Mouse (Mus musculus): Measurements from ENCODE around the gene Eif2b4. TPM values are rescaled to one million over a fixed set of nuclear protein-coding genes. Genes with fewer than 3 reads are reported as not detected.

Eif2b4 gene
- polyA plus RNA-seq, 2 experiments, result 49.3 to 67.5 TPM

DNA sequence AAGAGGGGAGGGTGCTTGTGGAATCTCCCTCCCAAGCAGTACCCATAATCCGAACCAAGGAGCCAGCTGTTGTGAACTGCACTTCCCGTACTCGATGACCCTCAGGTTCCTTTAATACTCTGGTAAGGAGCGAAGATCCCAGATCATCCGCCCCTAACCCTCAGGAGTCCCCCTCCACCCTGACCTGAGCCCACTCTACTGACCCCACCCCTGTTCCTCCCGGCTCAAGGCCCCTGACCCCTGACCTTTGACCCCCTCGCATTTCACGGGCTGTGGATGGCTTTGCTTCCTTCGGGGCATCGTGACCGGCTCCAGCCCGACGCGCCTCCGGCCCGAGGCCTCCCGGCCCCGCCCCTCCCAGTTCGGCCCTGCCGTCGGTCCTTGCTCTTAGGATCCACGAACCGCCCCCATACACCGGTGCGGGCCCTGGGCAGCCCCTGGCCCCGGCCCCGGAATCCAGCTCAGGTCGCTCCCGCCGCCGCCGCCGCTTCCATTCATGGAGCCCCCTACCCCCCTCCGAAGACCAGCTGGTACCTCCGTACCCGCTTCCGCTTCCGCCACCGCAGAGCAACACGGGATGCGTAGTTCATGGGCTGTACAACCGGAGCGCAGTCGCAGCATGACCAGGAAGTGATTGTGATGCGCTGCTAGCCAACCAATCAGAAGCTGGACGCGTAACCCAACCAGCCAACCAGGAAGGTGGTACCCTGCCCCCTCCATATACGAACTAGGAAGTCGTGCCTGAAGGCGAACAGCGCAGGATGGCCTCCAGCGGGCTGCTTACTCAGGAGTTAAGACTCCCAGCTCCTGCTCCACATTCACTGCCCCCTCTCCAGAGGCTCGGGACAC lies 8.7 kb upstream of the Eif2b4 start, which contains the start of gene Zfp513:
TSS of gene Zfp513 (minus strand) at position 562 of the 849 bp plus-strand sequence.
- Histone ChIP-seq H3K27me3 (ENCODE audit: control insufficient read depth, insufficient read depth, low read length) (no peaks in the 10 kb centered on the region), H3K4me2 (replicated peaks; ENCODE audit: low read depth, low read length, severe bottlenecking) (peak within 1 kb of the TSS; percentile 62), H3K36me3 (ENCODE audit: control insufficient read depth, insufficient read depth, low read length) (peaks cover 79% of the 10 kb centered on the region), H3K9ac (ENCODE audit: low read depth, low read length, severe bottlenecking) (peak within 1 kb of the TSS; percentile 77), H3K4me3 (replicated peaks; ENCODE audit: low read length) (peak within 1 kb of the TSS; percentile 73), H3K9me3 (ENCODE audit: control insufficient read depth, low read length) (peaks cover 4% of the 10 kb centered on the region), H3K27ac (replicated peaks; ENCODE audit: low read depth, low read length) (peak within 1 kb of the TSS; percentile 67), H3K4me1 (ENCODE audit: control insufficient read depth, insufficient read depth, low read length) (peaks cover 9% of the 10 kb centered on the region)
- ATAC-seq (ENCODE audit: low FRiP score, low read depth) (peak; percentile 97), DNase-seq (ENCODE audit: low spot score) (peak; percentile 100)
- TF ChIP-seq POLR2A (IDR thresholded peaks at IDR 0.05; ENCODE audit: borderline replicate concordance, extremely low read depth, insufficient read depth, insufficient read length), result peak; percentile 49; the same call in 1 of the 2 replicates
- WGBS, result under 1% methylated on average over 52 of the region's 53 CpGs

DNA sequence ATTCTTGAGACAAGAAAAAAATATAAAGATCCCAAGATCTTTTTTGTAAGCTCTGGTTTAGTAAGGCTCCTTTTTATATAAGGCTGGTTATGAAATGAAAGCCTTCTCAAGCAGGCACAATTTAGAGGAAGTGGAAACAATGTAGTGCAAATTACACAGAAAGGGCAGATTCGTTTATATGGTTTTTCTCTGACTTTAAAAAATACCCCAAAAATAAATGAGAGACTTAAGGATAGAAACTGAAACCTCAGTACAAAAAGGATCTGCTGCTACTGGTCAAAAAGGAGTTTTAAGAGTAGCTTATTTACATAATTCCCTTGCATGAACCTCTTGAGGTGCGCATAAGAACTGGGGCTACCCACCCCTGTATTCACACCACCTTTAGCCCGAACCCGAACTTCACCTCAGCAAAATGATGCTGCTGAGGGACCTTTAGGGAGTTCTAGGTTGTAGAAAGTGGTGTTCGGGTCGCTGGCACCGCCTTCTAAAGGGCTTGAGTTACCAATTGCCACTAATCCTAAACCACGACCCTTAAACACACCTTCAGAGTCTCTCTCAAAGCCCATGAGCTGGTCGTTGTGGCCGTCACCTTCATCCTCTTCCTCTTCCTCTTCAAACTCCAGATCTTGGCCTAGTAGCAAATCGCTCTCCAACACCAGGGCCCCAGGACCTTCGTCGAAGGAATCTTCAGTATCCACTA lies 8.0 kb upstream of the Eif2b4 start:
- DNase-seq (ENCODE audit: low spot score) (no peak), ATAC-seq (ENCODE audit: low FRiP score, low read depth) (no peak; the same call in 1 of the 2 replicates)
- peak overlapping the region; percentile 77 for H3K9ac ChIP-seq (ENCODE audit: low read depth, low read length, severe bottlenecking)
- WGBS, result 15% methylated on average over 13 of the region's 13 CpGs
- H3K27me3 ChIP-seq (ENCODE audit: control insufficient read depth, insufficient read depth, low read length), result no peaks in the 10 kb centered on the region
- H3K4me1 ChIP-seq (ENCODE audit: control insufficient read depth, insufficient read depth, low read length), result peaks cover 9% of the 10 kb centered on the region
- TF ChIP-seq POLR2A (IDR thresholded peaks at IDR 0.05; ENCODE audit: borderline replicate concordance, extremely low read depth, insufficient read depth, insufficient read length), result no peak
- peak overlapping the region; percentile 62 for H3K4me2 ChIP-seq (replicated peaks; ENCODE audit: low read depth, low read length, severe bottlenecking)
- H3K36me3 ChIP-seq (ENCODE audit: control insufficient read depth, insufficient read depth, low read length), result peaks cover 83% of the 10 kb centered on the region
- peak overlapping the region; percentile 73 for H3K4me3 ChIP-seq (replicated peaks; ENCODE audit: low read length)
- peaks cover 4% of the 10 kb centered on the region for H3K9me3 ChIP-seq (ENCODE audit: control insufficient read depth, low read length)
- 0 out of 2 replicates have a peak overlapping the region, but pooled peaks have one; percentile 56 for H3K27ac ChIP-seq (replicated peaks; ENCODE audit: low read depth, low read length)

DNA sequence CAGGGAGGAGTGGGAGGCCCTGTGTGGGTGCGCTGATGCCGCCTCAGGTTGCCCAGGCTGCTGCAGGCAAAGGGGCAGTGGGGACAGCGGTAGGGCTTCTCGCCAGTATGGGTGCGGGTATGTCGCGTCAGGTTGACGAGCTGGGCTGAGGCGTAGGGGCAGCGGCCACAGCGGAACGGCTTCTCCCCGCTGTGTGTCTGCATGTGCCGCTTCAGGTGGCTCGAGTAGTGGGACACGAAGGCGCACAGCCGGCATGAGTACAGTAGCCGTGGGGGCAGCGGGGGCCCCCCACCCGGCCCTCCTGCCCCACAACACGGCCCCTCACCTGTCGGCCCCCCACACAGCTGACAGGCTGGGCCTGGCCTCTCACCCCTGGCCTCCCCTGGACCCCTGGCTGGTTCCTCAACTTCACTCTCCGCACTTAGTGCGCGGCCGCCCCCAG lies 7.1 kb upstream of the Eif2b4 start:
- TF ChIP-seq POLR2A (IDR thresholded peaks at IDR 0.05; ENCODE audit: borderline replicate concordance, extremely low read depth, insufficient read depth, insufficient read length), result no peak
- H3K27ac ChIP-seq (replicated peaks; ENCODE audit: low read depth, low read length), result no peak overlapping the region
- no peak overlapping the region for H3K4me2 ChIP-seq (replicated peaks; ENCODE audit: low read depth, low read length, severe bottlenecking)
- peaks cover 4% of the 10 kb centered on the region for H3K9me3 ChIP-seq (ENCODE audit: control insufficient read depth, low read length)
- no peaks in the 10 kb centered on the region for H3K27me3 ChIP-seq (ENCODE audit: control insufficient read depth, insufficient read depth, low read length)
- DNase-seq (ENCODE audit: low spot score) (no peak), ATAC-seq (ENCODE audit: low FRiP score, low read depth) (no peak)
- no peak overlapping the region for H3K9ac ChIP-seq (ENCODE audit: low read depth, low read length, severe bottlenecking)
- H3K4me3 ChIP-seq (replicated peaks; ENCODE audit: low read length), result peak overlapping the region; percentile 73; the same call in 1 of the 2 replicates
- H3K36me3 ChIP-seq (ENCODE audit: control insufficient read depth, insufficient read depth, low read length), result peaks cover 83% of the 10 kb centered on the region
- H3K4me1 ChIP-seq (ENCODE audit: control insufficient read depth, insufficient read depth, low read length), result peaks cover 9% of the 10 kb centered on the region
- WGBS, result 91% methylated on average over 27 of the region's 27 CpGs

DNA sequence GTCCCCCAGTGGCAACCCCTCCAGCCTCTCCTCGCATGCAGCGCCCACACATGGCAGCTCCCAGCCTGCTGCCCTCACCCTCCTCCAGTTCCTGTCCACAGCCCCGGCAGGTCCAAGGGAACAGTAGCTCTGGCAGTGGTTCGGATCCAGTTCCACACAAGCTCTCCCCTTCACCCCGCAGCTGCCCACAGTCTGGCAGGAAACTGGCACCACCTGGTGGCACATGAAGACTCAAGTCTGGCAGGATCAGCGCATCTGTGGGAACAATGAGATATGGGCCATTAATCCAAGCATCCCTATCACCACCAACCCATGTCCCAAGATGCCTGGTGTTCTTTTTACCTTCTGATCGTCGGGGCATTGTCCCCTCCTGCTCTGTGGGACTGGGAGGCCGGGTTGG lies 6.7 kb upstream of the Eif2b4 start:
- H3K4me3 ChIP-seq (replicated peaks; ENCODE audit: low read length), result no peak overlapping the region

DNA sequence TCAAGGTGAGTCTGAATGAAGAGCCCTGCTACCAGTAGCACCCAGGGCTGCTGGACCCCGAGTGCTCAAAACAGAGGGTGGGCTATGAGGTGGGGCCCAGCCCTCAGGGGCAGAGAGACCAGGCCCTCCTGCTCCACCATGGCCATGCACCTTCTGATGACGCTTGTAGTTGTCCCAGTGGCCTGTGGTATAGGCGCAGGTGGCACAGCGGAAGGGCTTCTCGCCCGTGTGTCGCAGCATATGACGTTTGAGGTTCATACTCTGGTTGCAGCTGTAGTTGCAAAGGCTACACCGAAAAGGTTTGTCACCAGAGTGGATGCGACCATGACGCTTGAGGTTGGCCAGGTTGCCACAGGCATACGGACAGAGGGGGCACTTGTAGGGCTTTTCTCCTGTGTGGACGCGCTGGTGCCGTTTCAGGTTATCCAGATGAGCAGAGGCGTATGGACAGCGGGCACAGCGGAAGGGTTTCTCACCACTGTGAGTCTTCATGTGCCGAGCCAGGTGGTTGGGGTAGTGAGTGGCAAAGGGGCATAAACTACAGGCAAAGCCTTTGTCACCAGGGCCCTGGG lies 6.2 kb upstream of the Eif2b4 start:
- H3K9ac ChIP-seq (ENCODE audit: low read depth, low read length, severe bottlenecking), result no peak overlapping the region
- H3K4me1 ChIP-seq (ENCODE audit: control insufficient read depth, insufficient read depth, low read length), result peaks cover 10% of the 10 kb centered on the region
- no peak for ATAC-seq (ENCODE audit: low FRiP score, low read depth)
- H3K4me3 ChIP-seq (replicated peaks; ENCODE audit: low read length), result no peak overlapping the region
- TF ChIP-seq POLR2A (IDR thresholded peaks at IDR 0.05; ENCODE audit: borderline replicate concordance, extremely low read depth, insufficient read depth, insufficient read length), result no peak
- H3K4me2 ChIP-seq (replicated peaks; ENCODE audit: low read depth, low read length, severe bottlenecking), result no peak overlapping the region
- H3K9me3 ChIP-seq (ENCODE audit: control insufficient read depth, low read length), result peaks cover 4% of the 10 kb centered on the region
- DNase-seq (ENCODE audit: low spot score), result no peak
- H3K36me3 ChIP-seq (ENCODE audit: control insufficient read depth, insufficient read depth, low read length), result peaks cover 83% of the 10 kb centered on the region
- no peaks in the 10 kb centered on the region for H3K27me3 ChIP-seq (ENCODE audit: control insufficient read depth, insufficient read depth, low read length)
- H3K27ac ChIP-seq (replicated peaks; ENCODE audit: low read depth, low read length), result no peak overlapping the region
- WGBS, result 92% methylated on average over 19 of the region's 19 CpGs

More for the DNA sequence above, 6.7 kb upstream of the Eif2b4 start:
- no peak for DNase-seq (ENCODE audit: low spot score)
- H3K36me3 ChIP-seq (ENCODE audit: control insufficient read depth, insufficient read depth, low read length), result peaks cover 83% of the 10 kb centered on the region
- no peaks in the 10 kb centered on the region for H3K27me3 ChIP-seq (ENCODE audit: control insufficient read depth, insufficient read depth, low read length)
- no peak overlapping the region for H3K27ac ChIP-seq (replicated peaks; ENCODE audit: low read depth, low read length)
- 89% methylated on average over 7 of the region's 9 CpGs for WGBS
- H3K9ac ChIP-seq (ENCODE audit: low read depth, low read length, severe bottlenecking), result no peak overlapping the region
- no peak for TF ChIP-seq POLR2A (IDR thresholded peaks at IDR 0.05; ENCODE audit: borderline replicate concordance, extremely low read depth, insufficient read depth, insufficient read length)
- peaks cover 9% of the 10 kb centered on the region for H3K4me1 ChIP-seq (ENCODE audit: control insufficient read depth, insufficient read depth, low read length)
- ATAC-seq (ENCODE audit: low FRiP score, low read depth), result no peak
- H3K4me2 ChIP-seq (replicated peaks; ENCODE audit: low read depth, low read length, severe bottlenecking), result no peak overlapping the region
- H3K9me3 ChIP-seq (ENCODE audit: control insufficient read depth, low read length), result peaks cover 4% of the 10 kb centered on the region
